Mouse (Mus musculus) brain, adult 2 months (tissue): ENCODE results near the gene Cars2.
"Not testable (repeated sequence)": the region's sequence is repeated elsewhere in the genome, so short reads cannot be mapped to it uniquely, and the experiment has no call there.

Experiments used
- DNase-seq: peaks from one replicate; pipeline ENCODE4 v3.0.0; 2011; ENCODE audit warnings: low read depth, low spot score

The Cars2 gene

GRCm38 (mm10) chr8:11550281-11550948, at the start of gene Cars2:
Gene Cars2 (minus strand): TSS chr8:11550783.
- peak; percentile 96 for DNase-seq

- no peak for DNase-seq
Observed at GRCm38 (mm10) chr8:11593222-11593884, 42.8 kb upstream of the Cars2 start.

GRCm38 (mm10) chr8:11592296-11592695, 41.7 kb upstream of the Cars2 start:
- no peak for DNase-seq

DNA sequence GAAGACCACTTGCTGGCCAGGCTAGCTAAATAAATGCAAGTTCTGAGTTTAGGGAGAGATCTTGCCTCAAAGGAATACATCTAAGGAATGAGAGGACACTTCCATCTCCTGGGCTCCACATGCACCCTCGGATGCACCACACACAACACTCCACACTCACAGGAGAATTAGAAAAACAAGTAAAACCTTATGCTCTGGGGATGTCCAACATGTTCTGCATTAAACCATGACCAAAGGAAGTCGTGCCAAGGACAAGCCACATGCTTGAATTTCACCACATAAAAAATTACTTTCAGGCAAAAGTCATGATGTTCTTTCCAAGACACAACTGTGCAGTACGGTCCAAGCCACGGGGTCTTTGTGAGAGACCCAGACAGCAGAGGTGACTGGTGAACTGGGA, 41.3 kb upstream of the Cars2 start:
- DNase-seq: no peak

DNA sequence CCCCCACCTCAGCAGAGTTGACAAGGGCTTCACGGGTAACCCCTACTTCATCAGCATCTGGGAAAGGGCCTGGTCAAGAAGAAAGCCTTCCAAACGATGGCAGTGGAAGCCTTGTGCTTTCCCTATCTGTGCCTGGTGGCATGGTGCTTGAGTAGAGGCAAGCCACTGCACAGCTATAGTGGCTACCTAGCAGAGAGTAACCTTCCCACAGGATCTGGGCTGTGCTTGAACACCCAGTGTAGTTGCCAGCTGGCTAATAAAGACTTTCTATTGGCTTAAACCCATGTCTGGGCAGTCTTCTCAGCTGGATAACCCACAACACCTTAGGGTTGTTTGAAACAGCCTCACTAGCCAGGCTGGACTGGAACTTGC, 35.8 kb upstream of the Cars2 start:
- no peak for DNase-seq

DNA sequence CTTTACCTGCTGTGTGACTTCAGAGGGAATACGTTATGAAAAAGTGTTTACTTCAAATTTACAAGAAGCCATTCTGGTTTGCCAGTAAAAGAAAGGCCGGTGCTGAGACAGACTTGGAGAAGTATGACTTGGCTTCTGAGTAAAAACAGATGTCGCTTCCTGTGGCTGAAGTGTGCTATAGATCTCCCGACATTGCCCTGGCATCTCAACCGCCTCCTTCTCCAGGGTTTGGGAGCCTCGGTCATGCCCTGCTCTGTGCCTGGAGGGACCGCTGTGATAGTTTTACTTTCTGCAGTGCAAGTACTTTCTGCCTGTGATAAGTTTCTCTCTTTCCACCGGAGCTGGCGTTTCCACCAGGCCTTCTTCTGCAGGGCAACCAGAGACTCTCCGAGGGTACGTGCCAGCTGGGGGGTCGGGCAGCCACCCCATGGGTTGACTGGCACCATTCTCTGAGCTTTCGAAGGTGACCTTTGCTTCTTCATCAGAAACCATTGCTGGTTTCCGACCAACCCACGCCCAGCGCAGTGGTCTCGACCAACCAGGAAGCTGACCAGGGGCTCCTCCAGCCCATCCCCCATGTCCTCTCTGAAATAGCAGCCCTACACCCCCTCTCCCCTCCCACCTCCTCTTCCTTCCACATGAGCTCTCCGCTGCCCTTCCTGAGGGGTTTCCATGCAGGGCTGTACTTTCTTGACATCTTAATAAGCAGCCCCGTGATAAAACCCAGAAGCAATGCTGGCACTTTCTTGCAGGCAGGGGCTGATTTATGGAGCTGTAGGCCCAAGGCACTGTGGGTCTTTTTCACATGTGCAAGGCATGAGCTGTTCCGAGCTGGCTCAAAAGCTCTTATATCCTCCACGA, 35.2 kb upstream of the Cars2 start:
- no peak for DNase-seq

DNA sequence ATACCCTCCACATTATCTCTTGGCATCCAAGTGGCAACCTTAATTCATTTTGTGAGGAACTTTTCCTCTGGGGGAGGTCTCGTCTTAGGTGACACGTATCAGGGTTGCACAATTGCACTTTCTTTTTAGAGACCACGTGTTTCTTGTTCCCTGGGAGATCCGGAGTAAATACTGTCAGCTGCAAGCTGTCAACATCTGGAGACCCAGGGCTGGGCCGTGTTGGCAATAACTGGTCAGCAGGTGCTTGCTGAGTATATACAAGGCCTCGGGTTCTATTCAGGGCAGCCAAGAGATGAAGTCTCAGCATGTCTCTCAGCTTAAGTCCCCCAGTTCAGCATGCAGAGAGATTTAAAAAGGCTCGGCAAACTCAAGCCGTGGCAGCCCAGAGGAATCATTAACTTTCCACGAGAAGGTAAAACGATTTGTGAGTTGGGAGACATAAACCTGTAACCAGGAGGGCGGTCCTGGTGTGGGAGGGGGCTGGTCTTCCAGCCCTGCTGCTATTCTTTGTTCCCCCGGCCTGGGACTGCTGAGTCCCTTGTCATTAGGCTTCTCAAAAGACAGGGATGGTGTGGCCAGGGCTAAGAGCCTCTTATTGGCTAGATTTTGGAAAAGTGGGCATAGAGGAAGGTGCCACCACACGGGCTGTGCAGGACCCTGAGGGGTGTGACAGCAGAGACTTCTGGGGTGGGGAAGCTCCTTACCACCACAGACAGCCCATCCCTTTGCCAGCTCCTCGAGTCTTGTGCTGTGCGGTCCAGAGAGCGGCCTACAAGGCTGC, 25.2 kb upstream of the Cars2 start:
- no peak for DNase-seq

- DNase-seq: no peak
Observed at GRCm38 (mm10) chr8:11574911-11575603, 24.5 kb upstream of the Cars2 start.

- no peak for DNase-seq
Observed at GRCm38 (mm10) chr8:11572428-11572827, 21.8 kb upstream of the Cars2 start.

DNA sequence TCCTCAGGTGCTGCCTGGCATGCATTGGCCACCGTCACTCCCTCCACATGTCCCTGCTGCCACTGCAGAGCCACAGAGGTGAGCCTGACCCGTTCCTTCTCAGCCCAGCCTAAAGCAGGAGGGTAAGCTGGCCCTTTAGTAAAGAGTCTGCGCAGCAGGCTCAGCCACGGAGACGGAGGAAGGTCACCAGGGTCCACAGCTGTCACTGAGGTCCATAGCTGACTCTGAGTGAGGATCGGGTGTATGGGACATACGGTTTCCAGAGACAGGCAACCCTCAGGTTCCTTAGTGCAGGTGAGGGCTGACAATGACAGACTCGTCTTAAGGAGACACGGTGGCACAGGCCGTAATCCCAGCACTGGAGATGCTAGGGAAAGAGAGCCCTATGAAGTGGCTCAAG, 21.4 kb upstream of the Cars2 start:
- no peak for DNase-seq

- DNase-seq: no peak
Observed at GRCm38 (mm10) chr8:11570742-11571141, 20.2 kb upstream of the Cars2 start.

DNA sequence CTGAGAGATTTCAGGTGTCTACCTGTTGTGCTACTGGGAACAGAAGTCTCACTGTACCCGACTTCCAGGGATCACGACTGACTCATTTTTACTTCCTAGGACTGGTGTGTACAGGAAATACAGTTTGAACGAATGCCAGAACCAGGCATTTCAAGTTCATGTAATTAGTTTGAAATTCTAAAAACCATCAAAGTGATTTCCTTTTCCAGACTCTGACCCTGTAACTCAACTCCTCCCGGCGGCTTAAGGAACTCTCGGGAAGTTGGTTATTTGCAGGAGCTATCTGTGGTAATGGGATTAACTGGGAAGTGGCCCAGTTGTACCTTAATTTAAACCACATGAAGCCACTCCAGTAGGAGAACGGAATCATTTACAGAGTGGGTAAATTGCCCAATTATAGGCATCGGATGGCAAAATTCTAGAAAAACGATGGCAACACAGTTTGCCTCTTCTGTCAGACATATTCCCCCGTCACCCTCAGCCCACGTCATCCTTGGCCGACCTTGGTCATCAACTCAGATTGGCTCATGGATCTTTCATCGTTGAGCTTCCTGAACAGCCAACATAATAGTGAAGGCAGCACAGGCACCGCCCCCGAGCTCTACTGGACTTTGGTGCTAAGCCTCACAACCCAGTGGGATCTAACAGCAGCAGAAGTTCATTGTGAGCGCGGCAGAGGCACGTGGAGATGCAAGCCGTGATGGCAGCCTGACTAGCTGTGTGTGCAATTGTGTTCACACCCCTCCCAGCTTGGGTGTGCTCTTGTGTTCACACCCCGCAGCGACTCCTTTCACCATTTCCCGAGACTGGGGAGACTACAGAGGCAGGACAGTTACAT, 18.9 kb upstream of the Cars2 start:
- no peak for DNase-seq

DNA sequence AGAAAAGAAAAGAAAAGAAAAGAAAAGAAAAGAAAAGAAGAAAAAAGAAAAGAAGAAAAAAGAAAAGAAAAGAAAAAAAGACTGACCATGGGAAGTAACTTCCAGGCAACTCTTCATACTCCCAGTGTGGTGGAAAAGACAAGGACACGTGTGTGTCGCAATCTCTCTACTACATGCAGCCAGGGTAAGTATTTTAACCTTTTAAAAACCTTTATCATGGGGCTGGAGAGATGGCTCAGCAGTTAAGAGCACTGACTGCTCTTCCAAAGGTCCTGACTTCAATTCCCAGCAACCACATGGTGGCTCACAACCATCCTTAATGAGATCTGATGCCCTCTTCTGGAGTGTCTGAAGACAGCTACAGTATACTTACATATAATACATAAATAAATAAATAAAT, 17.6 kb upstream of the Cars2 start:
- DNase-seq: not testable (repeated sequence)

- DNase-seq: no peak
Observed at GRCm38 (mm10) chr8:11564721-11565120, 14.1 kb upstream of the Cars2 start.

DNA sequence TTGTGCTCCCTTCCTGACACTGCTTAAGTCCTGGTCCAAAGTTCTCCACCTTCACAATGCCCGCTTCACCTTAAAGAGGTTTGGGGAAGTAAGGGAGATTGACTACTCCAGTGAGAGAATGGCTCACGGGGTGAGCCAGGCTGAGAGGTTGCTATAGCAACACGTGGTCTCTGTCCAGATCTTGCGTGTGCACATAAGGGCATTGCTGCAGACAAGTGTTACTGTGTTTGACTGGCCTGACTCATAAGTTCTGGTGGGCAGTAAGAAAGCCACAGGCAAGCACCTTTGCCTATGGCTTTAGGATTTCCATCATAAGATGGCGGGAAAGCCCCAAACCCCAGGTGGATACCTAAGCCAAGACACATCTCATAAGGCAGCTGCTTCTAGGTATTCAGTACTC, 13.7 kb upstream of the Cars2 start:
- no peak for DNase-seq

- DNase-seq: no peak
Observed at GRCm38 (mm10) chr8:11560220-11560619, 9.6 kb upstream of the Cars2 start.

- no peak for DNase-seq
Observed at GRCm38 (mm10) chr8:11559511-11559910, 8.9 kb upstream of the Cars2 start.

GRCm38 (mm10) chr8:11557768-11558629, 7.4 kb upstream of the Cars2 start:
- peak; percentile 99 for DNase-seq

DNA sequence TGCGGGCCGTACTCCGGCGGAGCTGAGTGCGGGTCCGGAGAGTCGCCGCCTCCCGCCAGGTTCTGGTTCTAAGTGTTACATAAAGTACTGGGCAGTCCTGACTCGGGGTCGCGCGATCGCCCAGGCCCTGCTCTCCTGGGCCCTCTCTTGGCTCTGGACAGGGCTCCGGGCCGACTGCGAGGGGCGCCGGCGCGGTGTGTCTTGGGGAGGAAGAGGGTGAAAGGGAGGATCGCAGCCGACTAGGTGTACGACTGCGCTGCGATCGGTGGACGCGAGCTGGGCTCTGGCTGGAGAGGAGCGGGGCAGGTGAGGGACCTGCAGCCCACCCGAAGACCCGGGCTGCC, 6.8 kb upstream of the Cars2 start:
- peak; percentile 28 for DNase-seq
